Mouse (Mus musculus): ENCODE measurements around the gene Tbx19. TPM values are rescaled to one million over a fixed set of nuclear protein-coding genes. Genes with fewer than 3 reads are reported as not detected.
A peak's percentile ranks its signal among the peaks of the same experiment; 100 is the strongest.

Tbx19 gene
- polyA plus RNA-seq, 1 experiment from 2014 or later: 0.08 TPM

DNA sequence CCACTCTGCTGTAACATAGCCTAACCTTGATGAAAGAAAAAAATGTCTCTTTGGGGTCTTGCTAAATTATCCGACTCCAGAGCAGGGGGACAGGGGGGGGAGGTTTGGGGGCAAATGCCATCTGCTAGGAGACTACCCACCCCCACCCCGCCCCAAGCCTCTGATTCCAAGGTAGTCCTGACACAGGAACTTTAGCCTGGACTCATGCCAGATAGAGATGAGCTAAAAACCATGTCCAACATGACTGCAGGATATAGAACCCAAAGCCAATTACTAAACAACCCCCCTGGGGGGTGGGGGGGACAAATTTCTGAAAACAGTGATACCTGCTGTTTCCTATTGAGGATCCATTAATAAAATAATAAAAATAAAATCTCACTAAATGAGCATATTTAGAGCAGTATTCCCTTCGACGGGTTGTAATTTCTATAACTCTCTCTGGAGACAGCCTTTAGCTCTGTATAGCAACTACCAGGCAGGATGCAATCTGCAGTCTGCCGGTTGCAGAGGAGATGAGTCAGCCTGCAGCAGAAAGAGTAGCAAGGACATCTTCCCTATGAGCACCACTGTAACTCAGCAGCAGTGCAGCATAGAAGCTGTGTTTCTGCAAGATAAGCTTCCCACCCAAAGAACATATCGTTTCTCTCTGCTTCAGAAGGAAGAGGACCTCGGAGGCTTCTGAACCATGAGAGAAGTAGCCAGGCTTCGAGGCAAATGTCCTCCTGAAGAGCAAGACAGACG lies 55.1 kb downstream of the Tbx19 start:
- no peaks in the 10 kb centered on the region for H3K27me3 ChIP-seq (replicated peaks; ENCODE audit: control insufficient read depth, insufficient read depth, low read length)
- no peaks in the 10 kb centered on the region; the same call in 1 of the 2 replicates for H3K4me1 ChIP-seq (replicated peaks; ENCODE audit: control insufficient read depth, insufficient read depth, low read length)
- H3K9me3 ChIP-seq (ENCODE audit: control insufficient read depth, low read length): no peaks in the 10 kb centered on the region
- H3K9ac ChIP-seq (ENCODE audit: low read length): no peak overlapping the region
- no peaks in the 10 kb centered on the region for H3K36me3 ChIP-seq (ENCODE audit: control insufficient read depth, insufficient read depth, low read length)
- DNase-seq (ENCODE audit: low spot score) (no peak), ATAC-seq (replicated peaks; ENCODE audit: low FRiP score, low TSS enrichment, low read depth) (no peak)
- no peak overlapping the region for H3K27ac ChIP-seq (ENCODE audit: low read depth)
- no peak overlapping the region for H3K4me3 ChIP-seq (ENCODE audit: low read depth, low read length)
- 74% methylated on average over 9 of the region's 9 CpGs for WGBS
- no peak overlapping the region for H3K4me2 ChIP-seq (ENCODE audit: low read length)

DNA sequence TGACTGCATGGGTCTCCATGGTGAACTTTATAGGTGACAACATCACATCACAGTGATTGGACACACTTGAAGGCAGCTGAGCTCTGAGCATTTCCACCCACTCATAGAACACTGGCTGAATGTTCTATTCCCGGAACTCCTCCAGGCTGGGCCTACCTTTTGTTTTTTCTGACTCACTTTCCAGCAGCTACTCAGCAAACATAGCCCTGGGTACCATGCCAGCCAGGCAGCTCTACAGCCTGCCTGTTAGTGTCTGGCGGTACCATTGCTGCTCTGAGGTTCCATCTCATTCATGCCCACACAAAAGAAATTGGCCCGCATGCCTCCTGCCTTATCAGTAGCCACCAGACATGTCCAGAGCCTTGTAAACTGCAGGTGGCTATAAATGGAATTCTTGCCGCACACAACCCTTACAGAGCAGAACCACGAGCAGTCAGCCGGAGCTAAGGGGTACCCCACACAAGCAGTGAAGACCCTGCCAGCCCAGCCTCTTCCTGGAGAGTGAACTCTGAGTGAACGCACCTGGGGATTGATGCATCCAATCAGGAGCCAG lies 55.8 kb downstream of the Tbx19 start:
- ATAC-seq (replicated peaks; ENCODE audit: low FRiP score, low TSS enrichment, low read depth): no peak
- WGBS: 68% methylated on average over 7 of the region's 7 CpGs

DNA sequence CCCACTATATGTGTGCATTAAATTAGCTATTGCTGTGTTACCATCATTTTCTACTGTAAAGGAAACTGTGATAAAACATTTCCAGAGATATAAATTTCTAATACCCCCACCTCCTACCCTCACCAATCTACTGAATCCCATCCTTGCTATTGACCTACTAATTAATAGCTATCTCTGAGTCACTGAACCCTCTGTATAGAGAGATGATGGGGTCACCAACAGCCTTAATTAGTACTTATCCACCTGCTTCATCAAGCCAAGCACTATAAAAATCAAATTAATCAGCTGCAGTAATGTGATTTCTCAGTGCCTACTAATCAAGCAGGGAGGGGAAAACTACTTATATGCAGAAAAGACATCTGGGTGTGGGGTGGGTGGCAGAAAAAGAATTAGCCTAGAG lies 61.0 kb downstream of the Tbx19 start:
- no peaks in the 10 kb centered on the region for H3K4me1 ChIP-seq (replicated peaks; ENCODE audit: control insufficient read depth, insufficient read depth, low read length)
- H3K36me3 ChIP-seq (ENCODE audit: control insufficient read depth, insufficient read depth, low read length): no peaks in the 10 kb centered on the region
- H3K4me2 ChIP-seq (ENCODE audit: low read length): no peak overlapping the region
- H3K9ac ChIP-seq (ENCODE audit: low read length): no peak overlapping the region
- no peaks in the 10 kb centered on the region for H3K9me3 ChIP-seq (ENCODE audit: control insufficient read depth, low read length)
- no peaks in the 10 kb centered on the region for H3K27me3 ChIP-seq (replicated peaks; ENCODE audit: control insufficient read depth, insufficient read depth, low read length)
- no peak for ATAC-seq (replicated peaks; ENCODE audit: low FRiP score, low TSS enrichment, low read depth)
- no peak overlapping the region for H3K27ac ChIP-seq (ENCODE audit: low read depth)
- no peak for DNase-seq (ENCODE audit: low spot score)
- H3K4me3 ChIP-seq (ENCODE audit: low read depth, low read length): no peak overlapping the region

More for the DNA sequence above, 55.8 kb downstream of the Tbx19 start:
- no peak for DNase-seq (ENCODE audit: low spot score)
- H3K9ac ChIP-seq (ENCODE audit: low read length): no peak overlapping the region
- no peak overlapping the region for H3K27ac ChIP-seq (ENCODE audit: low read depth)
- H3K4me1 ChIP-seq (replicated peaks; ENCODE audit: control insufficient read depth, insufficient read depth, low read length): no peaks in the 10 kb centered on the region; the same call in 1 of the 2 replicates
- H3K27me3 ChIP-seq (replicated peaks; ENCODE audit: control insufficient read depth, insufficient read depth, low read length): no peaks in the 10 kb centered on the region
- H3K4me2 ChIP-seq (ENCODE audit: low read length): no peak overlapping the region
- H3K4me3 ChIP-seq (ENCODE audit: low read depth, low read length): no peak overlapping the region
- no peaks in the 10 kb centered on the region for H3K36me3 ChIP-seq (ENCODE audit: control insufficient read depth, insufficient read depth, low read length)
- no peaks in the 10 kb centered on the region for H3K9me3 ChIP-seq (ENCODE audit: control insufficient read depth, low read length)

DNA sequence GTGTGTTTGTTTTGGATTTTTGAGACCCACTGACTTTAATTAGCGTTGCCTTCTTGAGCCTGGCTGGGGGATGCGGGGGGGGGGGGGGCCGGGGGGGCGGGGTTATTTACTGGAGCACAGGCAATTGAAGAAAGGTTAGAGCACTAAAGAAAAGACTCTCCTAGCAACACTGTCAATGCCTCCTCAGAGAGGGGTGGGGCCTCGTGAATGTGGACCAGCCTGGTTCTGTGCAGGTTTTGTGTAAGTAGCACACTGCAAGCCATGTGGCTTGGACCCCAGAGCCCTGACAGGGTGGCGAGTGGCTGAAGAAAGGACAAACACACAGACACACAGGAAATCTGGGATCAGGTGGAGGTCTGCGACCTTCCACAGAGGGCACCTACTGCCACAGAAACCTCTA lies 65.7 kb downstream of the Tbx19 start:
- no peaks in the 10 kb centered on the region for H3K36me3 ChIP-seq (ENCODE audit: control insufficient read depth, insufficient read depth, low read length)
- no peaks in the 10 kb centered on the region for H3K27me3 ChIP-seq (replicated peaks; ENCODE audit: control insufficient read depth, insufficient read depth, low read length)
- H3K4me2 ChIP-seq (ENCODE audit: low read length): no peak overlapping the region
- WGBS: 38% methylated on average over 7 of the region's 7 CpGs
- H3K4me1 ChIP-seq (replicated peaks; ENCODE audit: control insufficient read depth, insufficient read depth, low read length): no peaks in the 10 kb centered on the region
- H3K4me3 ChIP-seq (ENCODE audit: low read depth, low read length): no peak overlapping the region
- H3K9ac ChIP-seq (ENCODE audit: low read length): no peak overlapping the region
- H3K9me3 ChIP-seq (ENCODE audit: control insufficient read depth, low read length): no peaks in the 10 kb centered on the region
- H3K27ac ChIP-seq (ENCODE audit: low read depth): no peak overlapping the region
- ATAC-seq (replicated peaks; ENCODE audit: low FRiP score, low TSS enrichment, low read depth) (no peak), DNase-seq (ENCODE audit: low spot score) (no peak)

DNA sequence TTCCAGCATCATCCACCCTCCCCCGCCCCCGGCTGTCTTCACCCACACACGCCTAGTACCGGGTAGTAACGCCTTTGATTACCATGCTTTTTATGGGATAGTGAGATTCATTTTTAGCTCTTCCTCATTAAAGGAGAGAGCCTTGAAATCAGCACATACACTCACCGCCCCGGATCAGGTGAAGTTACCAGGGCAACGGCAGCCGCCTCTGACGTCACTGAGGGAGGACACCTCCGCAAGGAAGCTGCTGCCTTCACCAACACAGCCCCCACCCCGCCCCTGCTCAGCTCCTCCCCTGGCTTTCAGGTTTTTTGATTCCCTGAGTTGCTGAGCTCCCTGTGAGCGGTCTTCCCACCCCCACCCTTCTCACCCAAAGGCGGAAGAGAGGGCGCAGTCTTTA lies 68.9 kb downstream of the Tbx19 start:
- 8% methylated on average over 15 of the region's 15 CpGs for WGBS
- Histone ChIP-seq H3K9me3 (ENCODE audit: control insufficient read depth, low read length) (no peaks in the 10 kb centered on the region), H3K9ac (ENCODE audit: low read length) (no peak overlapping the region), H3K36me3 (ENCODE audit: control insufficient read depth, insufficient read depth, low read length) (no peaks in the 10 kb centered on the region), H3K4me2 (ENCODE audit: low read length) (peak overlapping the region; percentile 51), H3K4me1 (replicated peaks; ENCODE audit: control insufficient read depth, insufficient read depth, low read length) (no peaks in the 10 kb centered on the region), H3K4me3 (ENCODE audit: low read depth, low read length) (peak overlapping the region; percentile 17), H3K27me3 (replicated peaks; ENCODE audit: control insufficient read depth, insufficient read depth, low read length) (no peaks in the 10 kb centered on the region), H3K27ac (ENCODE audit: low read depth) (no peak overlapping the region)
- DNase-seq (ENCODE audit: low spot score): peak; percentile 74
- peak; percentile 83 for ATAC-seq (replicated peaks; ENCODE audit: low FRiP score, low TSS enrichment, low read depth)

DNA sequence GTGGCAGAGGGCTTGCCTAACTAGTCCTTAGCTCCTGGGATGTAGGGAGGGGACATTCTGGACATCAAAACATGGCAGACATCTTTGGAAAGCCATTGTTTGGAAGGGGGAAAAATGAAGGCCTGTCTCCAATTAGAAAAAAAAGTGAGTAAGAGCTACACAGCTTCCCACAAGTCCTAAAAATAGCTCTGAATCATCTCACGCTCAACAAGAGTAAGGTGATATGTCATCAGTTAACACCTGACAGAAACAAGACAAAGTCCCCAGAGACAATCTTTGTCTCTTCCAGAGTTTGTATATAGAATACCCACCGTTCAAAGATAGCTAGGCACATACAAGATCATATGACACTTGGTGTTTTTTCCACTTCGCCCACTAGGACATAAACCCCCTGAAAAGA lies 71.0 kb downstream of the Tbx19 start:
- ATAC-seq (replicated peaks; ENCODE audit: low FRiP score, low TSS enrichment, low read depth) (no peak), DNase-seq (ENCODE audit: low spot score) (no peak)
- H3K4me3 ChIP-seq (ENCODE audit: low read depth, low read length): no peak overlapping the region
- no peak overlapping the region for H3K27ac ChIP-seq (ENCODE audit: low read depth)
- H3K27me3 ChIP-seq (replicated peaks; ENCODE audit: control insufficient read depth, insufficient read depth, low read length): no peaks in the 10 kb centered on the region
- H3K9ac ChIP-seq (ENCODE audit: low read length): no peak overlapping the region
- no peak overlapping the region for H3K4me2 ChIP-seq (ENCODE audit: low read length)
- no peaks in the 10 kb centered on the region for H3K4me1 ChIP-seq (replicated peaks; ENCODE audit: control insufficient read depth, insufficient read depth, low read length)
- H3K36me3 ChIP-seq (ENCODE audit: control insufficient read depth, insufficient read depth, low read length): no peaks in the 10 kb centered on the region
- WGBS: 68% methylated on average over 3 of the region's 3 CpGs
- no peaks in the 10 kb centered on the region for H3K9me3 ChIP-seq (ENCODE audit: control insufficient read depth, low read length)

Other genes starting within 250 kb of the Tbx19 start
- not detected in 2 replicates for gene Xcl1, start 225.2 kb downstream of the Tbx19 start, polyA plus RNA-seq (2014; fragmentation: Nextera tagmentation; extraction: Ambion mirVana)
- 30.8 and 31.7 TPM in 2 replicates for gene Sft2d2, start 33.7 kb upstream of the Tbx19 start, polyA plus RNA-seq (2014; fragmentation: Nextera tagmentation; extraction: Ambion mirVana)
- gene Tiprl, start 76.2 kb upstream of the Tbx19 start, polyA plus RNA-seq (2014; fragmentation: Nextera tagmentation; extraction: Ambion mirVana): 83.5 and 89.0 TPM in 2 replicates
- 1.6 and 2.1 TPM in 2 replicates for gene Gpr161, start 135.0 kb upstream of the Tbx19 start, polyA plus RNA-seq (2014; fragmentation: Nextera tagmentation; extraction: Ambion mirVana)

Data from intestine, embryonic 14.5 days (tissue).